Mouse (Mus musculus) C2C12 (cell line): ENCODE measurements at regions not wholly inside any gene's neighbourhood (a gene's known extent, or its start where the extent isn't known, plus 50 kb on each side); places are given as distances from the start of the nearest gene placed in this dataset.
"Not testable (repeated sequence)": the region's sequence is repeated elsewhere in the genome, so short reads cannot be mapped to it uniquely, and the experiment has no call there.

Experiments
- CEBPB ChIP-seq: IDR thresholded peaks from one replicate; pipeline ENCODE4 v1.6.1; 2011; ENCODE audit warnings: low read depth, mild to moderate bottlenecking, control low read depth, moderate library complexity
- CTCF ChIP-seq: IDR thresholded peaks from one replicate; pipeline ENCODE4 v1.5.1; 2011; ENCODE audit not compliant: control insufficient read depth, insufficient read depth, insufficient read length
- FOSL1 ChIP-seq: IDR thresholded peaks from one replicate; pipeline ENCODE4 v1.8.0; 2011; ENCODE audit warnings: mild to moderate bottlenecking, low read length; ENCODE audit not compliant: poor library complexity, insufficient read depth, severe bottlenecking
- MAX ChIP-seq: IDR thresholded peaks from one replicate; pipeline ENCODE4 v1.6.1; 2011; ENCODE audit warnings: mild to moderate bottlenecking, control low read depth
- MYOD1 ChIP-seq: IDR thresholded peaks from one replicate; pipeline ENCODE4 v1.6.1; 2011; ENCODE audit warnings: low read depth; ENCODE audit not compliant: control insufficient read depth, insufficient read length
- MYOG ChIP-seq: IDR thresholded peaks from one replicate; pipeline ENCODE4 v1.6.1; 2011; ENCODE audit not compliant: control insufficient read depth, insufficient read length; ENCODE audit errors: extremely low read depth

- not testable (repeated sequence) for TF ChIP-seq MYOD1, CTCF, MYOG, FOSL1, MAX, CEBPB
Observed at GRCm38 (mm10) chr1:152219752-152220151, 129.8 kb upstream of the 1700025G04Rik start.
